Mouse (Mus musculus) olfactory bulb, adult 2 months (tissue): ENCODE results near the gene Gspt1. TPM values are rescaled to one million over a fixed set of nuclear protein-coding genes. Genes with fewer than 3 reads are reported as not detected.
"Not testable (repeated sequence)": the region's sequence is repeated elsewhere in the genome, so short reads cannot be mapped to it uniquely, and the experiment has no call there.

Experiments used
- H3K27ac ChIP-seq: fragments of 200-500 bp; 2 replicates; pipeline ENCODE4 v1.5.1; 2012; ENCODE audit warnings: low read depth, low read length; ENCODE audit not compliant: insufficient read depth
- H3K4me1 ChIP-seq: fragments of 200-500 bp; 2 replicates; pipeline ENCODE4 v1.6.1; 2012; ENCODE audit warnings: low read length; ENCODE audit not compliant: control insufficient read depth, insufficient read depth
- H3K4me3 ChIP-seq: fragments of 200-500 bp; 2 replicates; pipeline ENCODE4 v1.5.1; 2012; ENCODE audit warnings: mild to moderate bottlenecking, low read depth, low read length, moderate library complexity; ENCODE audit not compliant: insufficient read depth
- CTCF ChIP-seq: fragments of 200-500 bp; IDR thresholded peaks from 2 replicates; pipeline ENCODE4 v1.5.1; 2012; ENCODE audit warnings: low read depth, mild to moderate bottlenecking, low read length, moderate library complexity; ENCODE audit not compliant: insufficient read depth
- POLR2A ChIP-seq: fragments of 200-500 bp; IDR thresholded peaks from 2 replicates; pipeline ENCODE4 v1.6.1; 2012; ENCODE audit warnings: mild to moderate bottlenecking, low read depth, low read length, moderate library complexity; ENCODE audit not compliant: insufficient read depth
- WGBS: fragments of 180-500 bp; shearing (Covaris S2); methylation state at CpG from one replicate; pipeline ENCODE4 v1.1.7; 2018; 5-methylcytosine and 5-hydroxymethylcytosine counted together
- polyA plus RNA-seq: library from polyadenylated mRNA; stranded (reverse); fragments of >200 nt; gene quantifications from 2 replicates; pipeline ENCODE4 v1.2.4, GENCODE M21; 2012; ENCODE audit warnings: low replicate concordance; ENCODE audit not compliant: missing spikeins, insufficient read depth, insufficient read length

The Gspt1 gene
- 209 TPM in 1 of 2 replicates, not detected in the other for polyA plus RNA-seq

GRCm38 (mm10) chr16:11253898-11254722 is at the start of gene Gspt1:
Gspt1 (minus strand) TSS chr16:11254325.
- peak within 1 kb of the TSS; percentile 94 for H3K27ac ChIP-seq
- no peaks in the 10 kb centered on the region for H3K4me1 ChIP-seq
- peak; percentile 73 for TF ChIP-seq POLR2A
- no peak for TF ChIP-seq CTCF
- H3K4me3 ChIP-seq, result peak within 1 kb of the TSS; percentile 95
- WGBS, result under 1% methylated on average over 76 of the region's 76 CpGs

DNA sequence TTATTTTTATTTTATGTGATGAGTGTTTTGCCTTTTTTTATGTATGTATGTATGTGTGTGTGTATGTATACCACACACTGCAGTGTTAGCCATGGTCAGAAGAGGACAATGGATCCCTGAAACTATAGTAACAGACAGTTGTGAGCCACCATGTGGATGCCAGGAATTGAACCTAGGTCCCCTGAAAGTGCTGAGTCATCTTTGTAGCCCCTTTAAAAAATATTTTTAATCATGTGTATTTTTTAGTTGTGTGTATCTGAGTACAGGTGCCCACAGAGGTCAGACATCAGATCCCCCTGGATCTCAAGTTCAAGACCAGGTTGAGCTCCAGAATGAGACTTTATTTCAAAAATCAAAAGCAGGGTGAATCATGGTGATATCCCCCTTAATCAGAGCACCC is 49.6 kb upstream of the Gspt1 start:
- no peak for TF ChIP-seq POLR2A
- TF ChIP-seq CTCF, result no peak
- H3K4me1 ChIP-seq, result no peaks in the 10 kb centered on the region
- H3K27ac ChIP-seq, result no peak overlapping the region
- H3K4me3 ChIP-seq, result no peak overlapping the region

DNA sequence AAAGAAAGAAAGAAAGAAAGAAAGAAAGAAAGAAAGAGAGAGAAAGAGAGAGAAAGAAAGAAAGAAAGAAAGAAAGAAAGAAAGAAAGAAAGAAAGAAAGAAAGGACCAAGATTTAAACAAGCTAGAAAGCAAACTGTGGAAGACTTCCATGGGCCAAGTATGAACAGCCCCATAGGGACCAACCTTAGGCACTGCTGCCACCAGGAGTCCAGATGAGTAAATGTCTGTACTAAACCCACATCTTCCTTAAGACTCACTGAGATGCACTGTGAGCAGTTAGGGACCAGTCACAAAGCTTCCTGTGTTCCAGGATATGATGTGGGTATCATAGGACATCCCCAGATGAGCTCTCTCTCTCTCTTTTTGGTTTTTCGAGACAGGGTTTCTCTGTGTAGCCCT is 43.6 kb upstream of the Gspt1 start:
- H3K4me1 ChIP-seq, H3K4me3 ChIP-seq, H3K27ac ChIP-seq: not testable (repeated sequence)
- WGBS, result 65% methylated on average over 1 of the region's 1 CpGs

- not testable (repeated sequence) for H3K27ac ChIP-seq, H3K4me3 ChIP-seq, H3K4me1 ChIP-seq
- 83% methylated on average over 4 of the region's 4 CpGs for WGBS
Observed at GRCm38 (mm10) chr16:11295583-11295982, 41.5 kb upstream of the Gspt1 start.

- 90% methylated on average over 8 of the region's 8 CpGs for WGBS
- not testable (repeated sequence) for H3K27ac ChIP-seq, H3K4me1 ChIP-seq, H3K4me3 ChIP-seq
Observed at GRCm38 (mm10) chr16:11288873-11289272, 34.7 kb upstream of the Gspt1 start.

- H3K27ac ChIP-seq, result no peak overlapping the region
- TF ChIP-seq CTCF, result no peak
- TF ChIP-seq POLR2A, result no peak
- WGBS, result 96% methylated on average over 2 of the region's 2 CpGs
- no peaks in the 10 kb centered on the region for H3K4me1 ChIP-seq
- no peak overlapping the region for H3K4me3 ChIP-seq
Observed at GRCm38 (mm10) chr16:11285949-11286348, 31.8 kb upstream of the Gspt1 start.

GRCm38 (mm10) chr16:11284881-11285280 is 30.8 kb upstream of the Gspt1 start:
- Histone ChIP-seq H3K27ac (no peak overlapping the region), H3K4me1 (no peaks in the 10 kb centered on the region), H3K4me3 (no peak overlapping the region)
- 90% methylated on average over 2 of the region's 2 CpGs for WGBS
- TF ChIP-seq CTCF, result no peak
- no peak for TF ChIP-seq POLR2A

DNA sequence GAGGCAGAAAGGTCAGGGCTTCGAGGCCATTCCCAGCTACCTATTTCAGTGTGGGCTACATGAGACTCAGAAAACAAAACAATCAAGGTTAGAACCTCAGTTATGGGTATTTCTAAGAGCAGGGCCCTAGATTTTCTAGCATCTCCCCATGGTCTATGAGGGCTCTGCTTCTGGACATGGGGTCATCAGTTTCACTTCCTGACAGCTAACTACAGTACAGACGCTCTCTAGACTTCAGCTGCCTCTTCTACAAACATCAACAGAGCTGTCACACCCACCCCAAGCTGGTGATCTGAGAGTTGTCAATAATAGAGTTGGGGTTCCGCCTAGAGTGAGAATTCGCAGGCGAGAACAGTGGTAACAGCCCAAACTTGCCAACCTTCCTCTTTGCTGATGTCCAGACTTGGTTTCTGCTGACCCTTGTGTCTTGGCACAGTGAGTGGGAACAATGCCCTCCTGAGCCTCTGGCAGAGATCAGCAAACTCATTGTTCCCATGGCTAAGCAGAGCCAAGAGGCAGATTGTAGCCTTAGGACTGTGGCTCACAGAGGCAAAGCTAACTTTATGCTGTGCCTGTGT is 28.6 kb upstream of the Gspt1 start:
- Histone ChIP-seq H3K4me1 (no peaks in the 10 kb centered on the region), H3K27ac (no peak overlapping the region), H3K4me3 (no peak overlapping the region)
- 77% methylated on average over 5 of the region's 5 CpGs for WGBS
- TF ChIP-seq POLR2A, result no peak

DNA sequence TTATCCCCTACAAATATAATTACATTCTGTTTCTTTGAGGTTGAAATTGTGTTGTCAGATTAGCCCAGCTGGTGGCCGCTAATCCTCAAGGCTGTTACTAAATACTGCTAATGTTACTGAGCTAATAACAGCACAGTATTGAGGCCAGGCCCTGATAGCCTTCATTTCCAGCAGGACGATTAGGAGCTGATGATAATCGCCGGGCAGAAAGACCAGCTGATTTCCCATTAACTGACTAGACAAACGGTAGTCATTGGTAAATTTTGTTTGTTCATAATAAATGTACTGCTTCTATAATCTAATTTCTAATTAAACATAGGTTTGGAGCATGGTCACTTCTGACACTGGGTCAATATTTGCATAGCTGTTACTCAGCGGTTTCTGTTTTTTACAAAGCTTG is 24.7 kb upstream of the Gspt1 start:
- Histone ChIP-seq H3K27ac (no peak overlapping the region), H3K4me1 (no peaks in the 10 kb centered on the region), H3K4me3 (no peak overlapping the region)
- 44% methylated on average over 6 of the region's 6 CpGs for WGBS
- TF ChIP-seq CTCF (no peak), POLR2A (no peak)

DNA sequence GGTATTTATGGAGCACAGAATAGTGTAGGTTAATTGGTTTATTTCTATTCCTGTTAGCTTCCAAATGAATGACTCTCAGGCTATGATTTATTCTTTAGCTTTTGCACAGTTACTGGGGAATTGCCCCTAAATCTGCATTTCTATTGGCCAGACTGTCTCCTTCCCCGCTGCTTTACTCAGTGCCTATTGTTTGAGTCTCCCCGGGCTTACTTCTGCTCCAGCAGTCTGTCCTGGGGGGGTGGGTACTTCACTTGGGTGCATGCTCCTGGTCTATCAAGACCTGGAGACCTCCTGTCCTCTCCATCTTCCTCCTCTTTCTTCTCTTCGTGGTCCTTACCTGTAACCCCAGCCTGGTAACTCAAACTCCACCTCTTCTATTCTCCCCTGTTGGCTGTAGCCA is 22.8 kb upstream of the Gspt1 start:
- TF ChIP-seq POLR2A, result no peak
- TF ChIP-seq CTCF, result no peak
- WGBS, result 46% methylated on average over 3 of the region's 3 CpGs
- no peak overlapping the region for H3K27ac ChIP-seq
- H3K4me3 ChIP-seq, result no peak overlapping the region
- H3K4me1 ChIP-seq, result no peaks in the 10 kb centered on the region
